Mouse (Mus musculus): ENCODE measurements around the gene Dagla.

DNA sequence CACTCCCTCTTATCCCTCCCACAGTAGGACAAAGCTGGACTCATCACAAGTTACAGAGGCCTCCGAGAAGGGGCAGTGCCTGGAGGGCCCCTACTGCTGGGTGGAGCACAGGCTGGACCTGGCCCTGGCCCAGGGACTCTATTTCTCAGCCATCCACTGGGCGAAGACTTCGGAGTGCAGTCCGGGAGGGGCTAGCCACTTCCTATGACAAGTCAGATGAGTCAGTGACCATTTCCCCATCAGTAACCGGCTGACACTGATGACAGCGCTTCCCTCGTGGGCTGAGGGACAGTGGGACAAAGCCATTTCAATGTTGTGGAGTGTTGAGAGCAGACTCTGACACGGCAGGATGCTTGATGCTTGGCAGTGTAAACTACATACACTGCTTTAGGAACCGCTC, 25.0 kb downstream of the Dagla start:
- TF ChIP-seq MYOG (IDR thresholded peaks at IDR 0.05; ENCODE audit: control insufficient read depth in 1 of 3, insufficient read depth in 1 of 3, insufficient read length in 2 of 3, low read depth in 2 of 3) (no peak), SRF (IDR thresholded peaks at IDR 0.05; ENCODE audit: control insufficient read depth, insufficient read length, low read depth) (no peak), POLR2A (IDR thresholded peaks at IDR 0.05; ENCODE audit: insufficient read length, low read depth) (peak; percentile 56), POLR2AphosphoS2 (IDR thresholded peaks at IDR 0.05; ENCODE audit: insufficient read length, low read depth) (peak; percentile 54), TCF12 (IDR thresholded peaks at IDR 0.05; ENCODE audit: insufficient read depth, poor library complexity, severe bottlenecking) (no peak), REST (IDR thresholded peaks at IDR 0.05; ENCODE audit: insufficient read depth, insufficient read length) (no peak), MAX (IDR thresholded peaks at IDR 0.05; ENCODE audit: low read depth) (no peak), TCF3 (IDR thresholded peaks at IDR 0.05; ENCODE audit: insufficient read length, low read depth) (no peak), E2F4 (IDR thresholded peaks at IDR 0.05; ENCODE audit: insufficient read depth) (no peak), MYOD1 (IDR thresholded peaks at IDR 0.05; ENCODE audit: control insufficient read depth in 1 of 3, insufficient read length in 2 of 3, low read depth in 2 of 3) (peak in 1 of 3 experiments; percentile 44), USF1 (IDR thresholded peaks at IDR 0.05; ENCODE audit: low read depth) (no peak)
